Mouse (Mus musculus) heart, embryonic 16.5 days (tissue): ENCODE measurements around the gene Slc4a1. TPM values are rescaled to one million over a fixed set of nuclear protein-coding genes. Genes with fewer than 3 reads are reported as not detected.

Source experiments
- microRNA-seq: library from miRNA; unstranded; fragments of <30 nt; microRNA quantifications from one replicate; pipeline ENCODE4, GENCODE M21; 2017
- polyA plus RNA-seq: library from polyadenylated mRNA; unstranded; fragments of >200 nt; fragmentation: Nextera tagmentation; extraction: Ambion mirVana; gene quantifications from 2 replicates; pipeline ENCODE4 v1.2.1, GENCODE M21; 2015

The Slc4a1 gene
- polyA plus RNA-seq, 1 experiment from 2014 or later: 14.9 TPM

Small RNA genes within 50 kb of the gene (microRNA-seq; reads per million reads assigned to microRNA genes)
- gene Mir6930: not detected

Other genes starting within 250 kb of the Slc4a1 start
- 0.14 and 0.29 TPM in 2 replicates for gene Nags, start 220.7 kb downstream of the Slc4a1 start, polyA plus RNA-seq
- 33.9 and 35.3 TPM in 2 replicates for gene Tmem101, start 209.8 kb downstream of the Slc4a1 start, polyA plus RNA-seq
- gene Lsm12, start 180.9 kb downstream of the Slc4a1 start, polyA plus RNA-seq: 60.5 and 77.2 TPM in 2 replicates
- 24.4 and 25.0 TPM in 2 replicates for gene G6pc3, start 176.6 kb downstream of the Slc4a1 start, polyA plus RNA-seq
- 86.7 and 96.4 TPM in 2 replicates for gene Hdac5, start 136.0 kb downstream of the Slc4a1 start, polyA plus RNA-seq
- gene BC030867, start 117.3 kb downstream of the Slc4a1 start, polyA plus RNA-seq: 11.8 and 12.3 TPM in 2 replicates
- gene Asb16, start 97.5 kb downstream of the Slc4a1 start, polyA plus RNA-seq: 0.08 and 0.09 TPM in 2 replicates
- gene Tmub2, start 81.3 kb downstream of the Slc4a1 start, polyA plus RNA-seq: 42.6 and 44.9 TPM in 2 replicates
- 7.1 and 9.1 TPM in 2 replicates for gene Atxn7l3, start 69.6 kb downstream of the Slc4a1 start, polyA plus RNA-seq
- gene Ubtf, start 46.5 kb downstream of the Slc4a1 start, polyA plus RNA-seq: 57.8 and 58.9 TPM in 2 replicates
- 0.72 and 1.3 TPM in 2 replicates for gene Rundc3a, start 27.2 kb upstream of the Slc4a1 start, polyA plus RNA-seq
- 308 and 331 TPM in 2 replicates for gene Slc25a39, start 41.7 kb upstream of the Slc4a1 start, polyA plus RNA-seq
- gene Grn, start 64.1 kb upstream of the Slc4a1 start, polyA plus RNA-seq: 215 and 234 TPM in 2 replicates
- 3.0 and 3.9 TPM in 2 replicates for gene Fam171a2, start 81.5 kb upstream of the Slc4a1 start, polyA plus RNA-seq
- gene Itga2b, start 103.9 kb upstream of the Slc4a1 start, polyA plus RNA-seq: 6.5 and 6.6 TPM in 2 replicates
- 33.9 and 39.2 TPM in 2 replicates for gene Gpatch8, start 190.2 kb upstream of the Slc4a1 start, polyA plus RNA-seq
- 9.5 and 13.6 TPM in 2 replicates for gene Gm11627, start 213.3 kb upstream of the Slc4a1 start, polyA plus RNA-seq
- gene Fzd2, start 238.2 kb upstream of the Slc4a1 start, polyA plus RNA-seq: 12.4 and 15.6 TPM in 2 replicates